Mouse (Mus musculus): ENCODE measurements around the gene Ncapd3.

- TF ChIP-seq CTCF (IDR thresholded peaks at IDR 0.05; ENCODE audit: low read depth, low read length) (no peak), POLR2A (IDR thresholded peaks at IDR 0.05; ENCODE audit: extremely low read depth, insufficient read depth, low read length) (no peak)
These were observed 45.8 kb downstream of the Ncapd3 start for GRCm38 (mm10) chr9:27075812-27076211.
